Mouse (Mus musculus) midbrain, embryonic 12.5 days (tissue): ENCODE results near the gene Rrp8. TPM values are rescaled to one million over a fixed set of nuclear protein-coding genes. Genes with fewer than 3 reads are reported as not detected.

Experiments used
- ATAC-seq: fragments of 200-750 bp; cut with Nextera tagmentation; 2 replicates; pipeline ENCODE4 v1.8.0; 2017; ENCODE audit warnings: low read depth, moderate TSS enrichment, moderate library complexity; ENCODE audit not compliant: low FRiP score
- H3K27ac ChIP-seq: fragments of 300-500 bp; sonication (generic); replicated peaks from 2 replicates; pipeline ENCODE4 v1.5.1; 2016; ENCODE audit warnings: mild to moderate bottlenecking
- H3K27me3 ChIP-seq: fragments of 300-500 bp; sonication (generic); 2 replicates; pipeline ENCODE4 v1.6.1; 2016; ENCODE audit warnings: mild to moderate bottlenecking
- H3K36me3 ChIP-seq: fragments of 300-500 bp; sonication (generic); 2 replicates; pipeline ENCODE4 v1.6.1; 2016
- H3K4me1 ChIP-seq: fragments of 300-500 bp; sonication (generic); 2 replicates; pipeline ENCODE4 v1.6.1; 2016
- H3K4me2 ChIP-seq: fragments of 300-500 bp; sonication (generic); replicated peaks from 2 replicates; pipeline ENCODE4 v1.6.1; 2016; ENCODE audit warnings: mild to moderate bottlenecking, moderate library complexity
- H3K4me3 ChIP-seq: fragments of 300-500 bp; sonication (generic); 2 replicates; pipeline ENCODE4 v1.5.1; 2016; ENCODE audit warnings: mild to moderate bottlenecking
- H3K9ac ChIP-seq: fragments of 300-500 bp; sonication (generic); replicated peaks from 2 replicates; pipeline ENCODE4 v1.6.1; 2016; ENCODE audit warnings: mild to moderate bottlenecking, moderate library complexity
- H3K9me3 ChIP-seq: fragments of 300-500 bp; sonication (generic); 2 replicates; pipeline ENCODE4 v1.6.1; 2016; ENCODE audit warnings: mild to moderate bottlenecking
- WGBS: fragments of 180-500 bp; shearing (Covaris S2); methylation state at CpG from one replicate; pipeline ENCODE4 v1.1.7; 2016; 5-methylcytosine and 5-hydroxymethylcytosine counted together
- polyA plus RNA-seq: library from polyadenylated mRNA; unstranded; fragments of >200 nt; fragmentation: Nextera tagmentation; extraction: Ambion mirVana; gene quantifications from 2 replicates; pipeline ENCODE4 v1.2.1, GENCODE M21; 2016

Rrp8 gene
- 40.1 and 41.7 TPM in 2 replicates for polyA plus RNA-seq

DNA sequence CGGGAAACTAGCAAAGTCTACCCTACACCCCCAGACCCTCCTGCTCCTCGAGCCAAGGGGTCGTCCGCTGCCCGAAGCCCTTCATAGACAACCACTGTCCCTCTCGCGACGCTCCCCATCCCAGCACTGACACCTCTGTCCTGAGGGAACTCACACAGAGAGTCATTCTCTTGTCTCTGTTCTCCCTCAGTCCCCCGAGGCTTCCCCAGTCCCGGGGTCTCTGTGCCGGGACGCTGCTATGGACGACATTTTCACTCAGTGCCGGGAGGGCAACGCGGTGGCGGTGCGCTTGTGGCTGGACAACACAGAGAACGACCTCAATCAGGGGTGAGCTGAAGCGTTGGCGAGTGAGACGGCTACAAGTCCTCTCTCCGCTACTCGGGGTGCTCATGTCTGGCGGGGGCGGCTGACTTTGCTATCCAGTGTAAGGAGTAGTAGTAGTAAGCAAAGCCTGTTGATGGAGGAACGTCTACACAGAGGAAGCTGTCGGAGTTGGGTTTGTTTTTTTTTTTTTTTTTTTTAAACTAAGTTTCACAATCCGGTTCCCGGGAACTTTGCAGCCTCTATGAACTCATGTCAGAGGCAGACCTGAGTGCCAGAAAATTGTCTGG lies at the start of gene Rrp8:
TSS of gene Rrp8 (minus strand) at position 475 of the 611 bp plus-strand sequence.
- Histone ChIP-seq H3K27me3 (no peaks in the 10 kb centered on the region), H3K9me3 (no peaks in the 10 kb centered on the region), H3K36me3 (peaks cover 54% of the 10 kb centered on the region), H3K27ac (peak within 1 kb of the TSS; percentile 84), H3K9ac (peak within 1 kb of the TSS; percentile 90), H3K4me2 (peak within 1 kb of the TSS; percentile 72), H3K4me1 (peaks cover 25% of the 10 kb centered on the region), H3K4me3 (peak within 1 kb of the TSS; percentile 82)
- WGBS: under 1% methylated on average over 29 of the region's 30 CpGs
- ATAC-seq: no peak

DNA sequence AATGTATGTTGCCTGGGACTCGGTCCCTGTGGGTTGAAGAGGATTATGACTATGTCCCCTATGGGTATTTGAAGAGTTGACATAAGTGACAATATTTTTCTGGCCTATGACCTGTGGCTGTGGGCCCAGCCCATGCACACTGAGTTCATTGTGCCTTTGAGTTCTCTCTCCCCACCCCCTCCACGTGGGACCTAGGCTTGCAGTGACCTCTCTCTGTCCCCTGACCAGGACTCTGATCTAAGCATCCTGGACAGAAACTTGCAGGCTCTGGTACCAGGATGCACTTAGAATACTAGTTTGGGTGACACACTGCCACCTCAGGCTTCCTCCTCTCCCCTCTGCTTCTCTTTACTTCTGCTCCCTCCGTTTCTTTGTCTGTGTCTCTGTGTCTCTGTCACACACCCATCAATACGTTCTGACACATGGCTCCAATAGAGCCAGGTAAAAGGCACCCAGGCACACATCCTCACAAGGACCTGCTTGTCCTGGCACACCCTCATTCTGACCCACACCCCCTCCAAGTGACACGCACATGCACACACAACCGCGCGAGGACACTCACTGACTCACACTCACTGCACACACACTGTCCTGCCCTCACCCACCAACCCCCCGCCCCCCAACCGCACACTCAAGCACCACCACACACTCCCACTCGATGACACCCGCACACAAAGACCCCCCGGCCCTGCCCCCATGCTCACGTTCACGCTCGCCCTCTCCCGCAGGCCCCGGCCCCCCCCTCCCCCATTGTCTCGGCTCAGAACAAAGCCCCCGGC lies 49.5 kb upstream of the Rrp8 start:
- ATAC-seq: peak; percentile 73
- 7% methylated on average over 19 of the region's 20 CpGs for WGBS
- peak overlapping the region; percentile 100 for H3K9ac ChIP-seq
- H3K4me1 ChIP-seq: peaks cover 45% of the 10 kb centered on the region
- H3K36me3 ChIP-seq: peaks cover 23% of the 10 kb centered on the region
- no peaks in the 10 kb centered on the region for H3K9me3 ChIP-seq
- H3K27me3 ChIP-seq: no peaks in the 10 kb centered on the region
- peak overlapping the region; percentile 96 for H3K4me3 ChIP-seq
- H3K27ac ChIP-seq: peak overlapping the region; percentile 96
- H3K4me2 ChIP-seq: peak overlapping the region; percentile 80

DNA sequence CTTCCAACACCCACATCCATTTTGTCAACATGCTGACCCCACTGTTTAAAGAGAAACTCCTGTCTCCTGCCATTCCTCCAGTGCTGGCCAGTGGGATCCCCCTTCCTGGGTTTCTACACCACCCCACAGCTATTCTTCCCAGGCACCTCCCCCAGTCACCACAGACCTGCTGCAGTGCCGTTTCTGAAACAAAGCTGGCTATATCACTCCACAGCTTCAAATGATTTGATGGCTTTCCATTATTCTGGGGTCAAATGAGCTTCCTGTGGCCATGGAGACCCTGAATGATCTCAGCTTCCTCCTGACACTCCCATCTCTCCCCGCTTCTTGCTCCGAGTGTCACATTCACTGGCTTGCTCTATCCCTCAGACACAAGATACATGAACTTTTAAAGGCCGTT lies 47.4 kb upstream of the Rrp8 start:
- peaks cover 43% of the 10 kb centered on the region for H3K36me3 ChIP-seq
- WGBS: 23% methylated on average over 4 of the region's 4 CpGs
- peak overlapping the region; percentile 1; the same call in 1 of the 2 replicates for H3K27ac ChIP-seq

DNA sequence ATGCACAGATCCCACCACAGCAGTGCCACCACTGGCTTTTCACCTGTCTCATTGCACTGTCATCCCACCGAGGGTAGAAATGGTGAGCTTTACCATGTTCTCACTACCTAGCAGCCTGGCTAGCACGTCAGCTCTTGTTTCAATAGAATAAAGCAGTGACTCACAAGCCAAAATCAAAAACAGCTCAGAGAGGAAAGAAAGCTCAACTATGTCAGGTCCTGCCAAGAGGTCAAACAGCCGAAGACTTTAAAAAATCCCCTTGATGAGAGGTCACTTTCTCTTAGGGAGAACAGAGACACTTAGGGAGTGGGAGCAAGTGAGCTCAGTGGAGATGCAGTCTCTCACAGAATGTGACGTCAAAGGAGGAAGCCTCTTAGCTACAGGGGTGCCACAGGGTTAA lies 46.7 kb upstream of the Rrp8 start:
- peaks cover 51% of the 10 kb centered on the region for H3K4me1 ChIP-seq
- H3K9ac ChIP-seq: 0 out of 2 replicates have a peak overlapping the region, but pooled peaks have one; percentile 1
- H3K4me2 ChIP-seq: peak overlapping the region; percentile 80; the same call in 1 of the 2 replicates
- H3K27me3 ChIP-seq: no peaks in the 10 kb centered on the region
- peaks cover 49% of the 10 kb centered on the region for H3K36me3 ChIP-seq
- no peak for ATAC-seq
- 45% methylated on average over 4 of the region's 4 CpGs for WGBS
- H3K4me3 ChIP-seq: 0 out of 2 replicates have a peak overlapping the region, but pooled peaks have one; percentile 12
- H3K9me3 ChIP-seq: no peaks in the 10 kb centered on the region
- no peak overlapping the region for H3K27ac ChIP-seq

More for the DNA sequence above, 47.4 kb upstream of the Rrp8 start:
- H3K27me3 ChIP-seq: no peaks in the 10 kb centered on the region
- peaks cover 45% of the 10 kb centered on the region for H3K4me1 ChIP-seq
- H3K9me3 ChIP-seq: no peaks in the 10 kb centered on the region
- ATAC-seq: no peak
- peak overlapping the region; percentile 12 for H3K4me3 ChIP-seq
- H3K9ac ChIP-seq: peak overlapping the region; percentile 11; the same call in 1 of the 2 replicates
- peak overlapping the region; percentile 80 for H3K4me2 ChIP-seq

DNA sequence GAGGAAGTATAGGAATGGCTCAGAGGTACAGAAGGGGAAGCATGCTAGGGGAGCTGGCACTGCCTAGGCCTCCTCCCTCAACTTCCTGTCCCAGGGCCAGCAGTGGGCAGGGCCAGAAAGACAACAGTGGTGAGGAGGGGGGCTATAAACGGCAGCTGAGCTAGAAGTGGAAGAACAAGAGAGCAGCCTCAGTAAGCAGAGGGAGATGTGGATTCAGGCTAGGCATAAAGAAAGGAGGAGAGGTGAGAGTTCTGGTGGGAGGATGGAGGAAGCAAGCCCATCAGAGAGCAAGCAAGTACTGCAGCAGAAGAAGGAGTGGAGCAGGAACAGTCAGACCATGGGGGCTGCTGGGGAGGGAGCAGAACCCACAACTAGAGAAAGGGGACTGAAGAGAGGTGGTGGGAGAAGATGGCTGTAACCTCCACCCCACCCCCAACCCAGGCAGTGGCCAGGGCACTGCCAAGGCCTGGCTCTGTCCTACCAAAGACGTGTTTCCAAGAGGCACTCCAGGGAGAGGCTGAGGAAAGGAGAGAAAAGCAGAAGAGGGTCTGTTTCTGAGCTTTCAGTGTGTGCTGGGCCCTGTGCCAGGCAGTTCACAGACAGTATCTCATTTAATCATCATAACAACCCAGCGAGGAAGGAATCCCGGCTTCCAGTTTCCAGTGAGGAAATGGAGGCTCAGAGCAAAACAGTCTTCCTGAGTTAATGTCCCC lies 41.5 kb upstream of the Rrp8 start:
- Histone ChIP-seq H3K27ac (peak overlapping the region; percentile 11; the same call in 1 of the 2 replicates), H3K4me3 (no peak overlapping the region), H3K9me3 (no peaks in the 10 kb centered on the region), H3K9ac (peak overlapping the region; percentile 29; the same call in 1 of the 2 replicates), H3K27me3 (no peaks in the 10 kb centered on the region), H3K4me1 (peaks cover 48% of the 10 kb centered on the region), H3K36me3 (peaks cover 63% of the 10 kb centered on the region), H3K4me2 (peak overlapping the region; percentile 1; the same call in 1 of the 2 replicates)
- 53% methylated on average over 4 of the region's 4 CpGs for WGBS
- peak; percentile 62 for ATAC-seq

DNA sequence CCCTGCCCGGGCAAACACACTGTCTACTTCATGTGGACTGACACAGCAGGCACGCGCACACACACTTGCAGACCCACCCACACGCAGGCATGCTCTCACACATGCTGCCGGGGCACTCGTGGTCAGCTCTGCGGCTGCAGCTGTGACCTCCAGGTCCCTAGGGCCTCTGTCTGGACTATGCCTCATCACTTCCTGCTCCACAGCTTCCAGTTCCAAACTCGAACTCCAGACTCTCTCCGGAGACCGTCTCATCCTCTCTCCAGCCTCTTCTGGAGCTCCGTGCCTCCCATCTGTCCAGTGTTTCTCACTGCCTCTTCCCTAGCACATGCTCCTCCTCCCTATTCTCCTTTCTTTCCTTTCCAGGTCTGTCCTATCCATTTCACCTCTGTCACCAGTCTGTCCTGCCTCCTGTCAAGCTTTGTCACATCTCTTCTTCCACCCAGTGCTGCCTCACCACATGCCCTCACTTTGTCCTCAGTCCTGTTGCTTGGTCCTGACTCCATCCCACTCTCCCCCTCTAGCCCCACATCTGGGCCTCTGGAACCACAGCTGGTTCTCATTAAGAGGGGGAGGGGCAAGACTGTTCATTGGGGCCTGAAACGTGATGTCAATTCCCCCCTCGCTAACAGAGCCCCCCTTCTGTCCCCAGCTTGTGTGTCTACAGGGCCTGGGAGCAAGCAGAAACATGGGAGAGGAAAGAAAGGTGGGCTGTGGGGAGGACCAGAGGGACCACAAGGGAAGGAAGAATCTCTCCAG lies 40.8 kb upstream of the Rrp8 start:
- no peaks in the 10 kb centered on the region for H3K9me3 ChIP-seq
- peak overlapping the region; percentile 11; the same call in 1 of the 2 replicates for H3K27ac ChIP-seq
- H3K9ac ChIP-seq: peak overlapping the region; percentile 29
- H3K4me3 ChIP-seq: no peak overlapping the region
- peaks cover 41% of the 10 kb centered on the region for H3K4me1 ChIP-seq
- H3K27me3 ChIP-seq: no peaks in the 10 kb centered on the region
- peak; percentile 20; the same call in 1 of the 2 replicates for ATAC-seq
- peaks cover 59% of the 10 kb centered on the region for H3K36me3 ChIP-seq
- peak overlapping the region; percentile 6; the same call in 1 of the 2 replicates for H3K4me2 ChIP-seq
- 61% methylated on average over 13 of the region's 13 CpGs for WGBS

DNA sequence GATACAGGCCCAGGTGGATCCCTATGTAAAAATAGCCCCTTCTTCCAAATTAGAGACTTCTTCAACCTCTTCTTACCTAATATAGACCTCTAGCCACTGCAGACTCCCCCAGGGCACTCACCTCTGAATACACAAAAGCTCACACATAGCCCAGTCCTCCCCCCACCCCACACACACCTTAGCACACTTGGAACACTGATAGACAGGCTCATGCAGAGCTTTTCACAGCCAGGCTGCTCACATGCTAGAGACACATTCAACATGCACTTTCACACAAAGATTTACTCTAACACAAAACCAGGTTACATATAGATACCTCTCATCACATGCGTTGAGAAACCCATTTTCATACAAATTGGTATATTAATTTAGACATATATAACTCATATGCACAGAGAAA lies 40.1 kb upstream of the Rrp8 start:
- H3K4me1 ChIP-seq: peaks cover 37% of the 10 kb centered on the region
- WGBS: 95% methylated on average over 1 of the region's 1 CpGs
- no peaks in the 10 kb centered on the region for H3K27me3 ChIP-seq
- ATAC-seq: no peak
- H3K27ac ChIP-seq: no peak overlapping the region
- no peak overlapping the region for H3K4me2 ChIP-seq
- no peak overlapping the region for H3K9ac ChIP-seq
- H3K9me3 ChIP-seq: no peaks in the 10 kb centered on the region
- H3K36me3 ChIP-seq: peaks cover 60% of the 10 kb centered on the region
- H3K4me3 ChIP-seq: no peak overlapping the region

DNA sequence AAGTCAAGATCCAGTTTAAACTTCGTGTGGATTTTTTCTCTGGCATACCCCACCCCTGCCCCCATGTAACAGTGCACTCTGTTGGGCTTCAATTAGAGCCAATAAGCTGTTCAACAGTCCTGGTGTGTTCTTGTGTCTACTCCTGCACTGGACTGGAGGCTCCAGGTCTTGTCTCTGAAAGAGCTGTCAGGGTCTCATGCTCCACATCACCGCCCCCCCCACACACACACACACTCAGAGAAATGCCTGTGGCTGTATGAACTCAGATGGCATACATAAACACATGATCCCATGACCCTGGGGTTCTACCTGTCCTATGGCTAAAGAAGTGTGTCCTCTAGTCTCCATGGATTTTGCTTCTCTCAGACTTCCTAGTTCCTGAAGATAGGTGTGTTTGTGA lies 38.8 kb upstream of the Rrp8 start:
- WGBS: 86% methylated on average over 2 of the region's 2 CpGs
- no peak overlapping the region for H3K4me2 ChIP-seq
- no peaks in the 10 kb centered on the region for H3K27me3 ChIP-seq
- peaks cover 60% of the 10 kb centered on the region for H3K36me3 ChIP-seq
- H3K4me1 ChIP-seq: peaks cover 43% of the 10 kb centered on the region
- H3K4me3 ChIP-seq: no peak overlapping the region
- no peak overlapping the region for H3K9ac ChIP-seq
- no peak overlapping the region for H3K27ac ChIP-seq
- no peak for ATAC-seq
- no peaks in the 10 kb centered on the region for H3K9me3 ChIP-seq

DNA sequence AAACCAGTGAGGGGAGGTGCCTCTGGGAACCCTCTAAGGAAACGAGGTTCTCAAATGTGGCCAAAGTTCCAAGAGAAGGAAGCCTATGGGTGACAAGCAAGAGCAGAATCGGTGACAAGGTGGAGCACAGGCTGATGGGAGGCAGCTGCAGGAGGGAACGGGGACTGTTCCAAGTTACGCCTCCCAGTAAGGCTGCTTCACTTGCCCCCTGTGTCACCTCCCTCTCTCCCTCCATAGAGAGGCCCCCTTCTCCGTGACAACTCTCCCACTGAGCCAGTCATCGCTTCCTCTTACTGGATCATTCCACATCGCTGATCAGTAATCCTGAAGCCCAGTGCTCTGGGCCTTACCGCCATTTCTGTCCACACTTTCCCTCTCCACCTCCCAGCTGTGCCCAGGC lies 37.5 kb upstream of the Rrp8 start:
- H3K9me3 ChIP-seq: no peaks in the 10 kb centered on the region
- H3K9ac ChIP-seq: no peak overlapping the region
- H3K4me3 ChIP-seq: no peak overlapping the region
- H3K4me1 ChIP-seq: peaks cover 43% of the 10 kb centered on the region
- peaks cover 61% of the 10 kb centered on the region for H3K36me3 ChIP-seq
- no peaks in the 10 kb centered on the region for H3K27me3 ChIP-seq
- ATAC-seq: peak; percentile 39
- no peak overlapping the region for H3K4me2 ChIP-seq
- 43% methylated on average over 8 of the region's 8 CpGs for WGBS
- H3K27ac ChIP-seq: no peak overlapping the region

DNA sequence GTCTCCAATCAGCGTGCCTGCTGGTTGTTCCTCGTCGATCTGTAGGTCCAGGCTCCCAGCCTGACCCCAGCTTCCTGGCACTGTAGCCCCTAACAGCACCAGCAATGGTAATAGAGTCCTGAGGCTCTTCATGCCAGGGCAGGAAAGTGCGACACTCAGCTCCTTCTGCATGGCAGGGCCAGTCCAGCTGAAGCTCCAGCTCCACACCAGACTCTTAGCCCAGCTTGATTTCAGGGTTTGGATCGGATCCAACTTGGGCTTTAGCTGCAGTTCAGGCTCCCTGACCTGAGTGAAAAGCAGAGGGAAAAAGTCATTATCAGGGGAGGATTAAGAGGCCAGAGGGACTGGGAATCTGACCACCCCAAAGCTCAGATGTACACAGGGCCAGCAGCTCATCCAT lies 35.9 kb upstream of the Rrp8 start:
- H3K27ac ChIP-seq: no peak overlapping the region
- H3K4me3 ChIP-seq: no peak overlapping the region
- ATAC-seq: no peak
- no peaks in the 10 kb centered on the region for H3K27me3 ChIP-seq
- WGBS: 82% methylated on average over 5 of the region's 5 CpGs
- no peaks in the 10 kb centered on the region for H3K9me3 ChIP-seq
- H3K36me3 ChIP-seq: peaks cover 51% of the 10 kb centered on the region
- peaks cover 40% of the 10 kb centered on the region for H3K4me1 ChIP-seq
- no peak overlapping the region for H3K9ac ChIP-seq
- no peak overlapping the region for H3K4me2 ChIP-seq

DNA sequence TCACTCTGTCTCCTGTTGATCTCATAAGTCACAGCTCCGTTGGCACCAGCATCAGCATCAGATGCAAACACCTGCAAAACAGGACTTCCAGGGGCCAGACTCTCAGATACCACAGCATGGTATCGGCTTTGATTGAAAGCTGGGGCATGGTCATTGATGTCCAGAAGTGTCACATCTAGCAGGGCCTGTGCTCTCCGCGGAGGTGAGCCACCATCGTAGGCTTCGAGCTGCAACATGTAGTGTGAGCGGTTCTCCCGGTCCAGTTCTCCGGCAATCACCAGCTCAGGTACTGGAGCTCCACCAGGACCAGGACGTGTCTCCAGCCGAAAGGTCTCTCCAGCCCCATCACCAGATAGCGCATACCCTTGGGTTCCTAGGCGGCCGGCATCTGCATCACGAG lies 35.1 kb upstream of the Rrp8 start:
- H3K36me3 ChIP-seq: peaks cover 52% of the 10 kb centered on the region
- no peak overlapping the region for H3K27ac ChIP-seq
- 96% methylated on average over 15 of the region's 15 CpGs for WGBS
- peaks cover 42% of the 10 kb centered on the region for H3K4me1 ChIP-seq
- H3K4me3 ChIP-seq: no peak overlapping the region
- H3K27me3 ChIP-seq: no peaks in the 10 kb centered on the region
- no peak for ATAC-seq
- no peak overlapping the region for H3K4me2 ChIP-seq
- H3K9ac ChIP-seq: no peak overlapping the region
- H3K9me3 ChIP-seq: no peaks in the 10 kb centered on the region
